Mouse (Mus musculus) liver, postnatal 0 days (tissue): ENCODE results near the gene Tnk2.

Experiments
- CTCF ChIP-seq: sonication (generic); IDR thresholded peaks from 2 replicates; pipeline ENCODE4 v1.5.1; 2016; ENCODE audit warnings: antibody characterized with exemption, low read depth
- EP300 ChIP-seq: IDR thresholded peaks from 2 replicates; pipeline ENCODE4 v1.6.1; 2016; ENCODE audit warnings: antibody characterized with exemption, low read depth, mild to moderate bottlenecking

- TF ChIP-seq CTCF: no peak
- no peak for TF ChIP-seq EP300
These were observed 27.7 kb downstream of the Tnk2 start for GRCm38 (mm10) chr16:32671206-32671887.
